Mouse (Mus musculus) heart, postnatal 0 days (tissue): ENCODE data around the gene Ccdc155.

Experiments
- CTCF ChIP-seq: IDR thresholded peaks from 2 replicates; pipeline ENCODE4 v1.5.1; 2016; ENCODE audit warnings: antibody characterized with exemption, control low read depth, low read depth
- EP300 ChIP-seq: IDR thresholded peaks from 2 replicates; pipeline ENCODE4 v1.6.1; 2016; ENCODE audit warnings: antibody characterized with exemption, low read depth

DNA sequence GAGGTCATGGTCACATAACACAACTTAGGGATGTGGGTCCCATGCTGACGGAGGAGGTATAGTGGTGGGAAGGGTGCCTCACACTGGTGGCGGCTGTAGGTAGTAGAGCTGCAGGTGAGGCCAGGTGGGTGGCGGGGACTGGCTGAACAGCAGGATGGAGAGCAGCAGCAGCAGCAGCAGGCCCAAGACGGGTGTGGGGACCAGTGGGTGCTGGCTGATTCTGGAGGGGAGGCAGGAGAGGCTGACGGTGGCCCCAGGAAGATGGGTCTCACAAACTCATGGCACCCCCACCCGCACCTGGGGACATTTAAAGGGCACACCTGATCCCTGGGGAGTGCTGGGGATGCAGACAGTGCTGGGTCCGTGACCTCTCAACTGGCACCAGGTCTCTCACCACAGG, 21.0 kb downstream of the Ccdc155 start:
- TF ChIP-seq CTCF (no peak), EP300 (no peak)
